ENCODE assay signal across 17 mouse cellular contexts in the genomic region with DNA sequence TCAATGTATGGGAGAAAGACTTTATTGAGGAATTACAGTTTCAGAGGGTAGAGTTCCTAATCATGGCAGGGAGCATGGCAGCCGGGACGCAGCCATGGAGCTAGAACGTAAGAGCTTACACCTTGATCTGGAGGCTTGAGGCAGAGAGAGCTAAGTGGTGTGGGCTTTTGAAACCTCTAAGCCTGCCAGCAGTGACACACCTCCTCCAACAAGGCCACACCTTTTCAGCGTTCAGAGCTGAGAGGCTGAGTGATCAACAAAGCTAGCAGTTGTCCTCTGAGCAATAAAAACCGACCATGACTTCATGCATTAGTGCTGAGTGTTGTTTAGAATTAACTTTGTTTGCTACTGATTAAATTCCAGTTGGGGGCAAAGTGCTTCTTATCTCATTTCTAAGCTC. TPM values are rescaled to one million over a fixed set of nuclear protein-coding genes. Genes with fewer than 3 reads are reported as not detected.
A peak's percentile ranks its signal among the peaks of the same experiment; 100 is the strongest.
DNase-seq lines count a peak whose midpoint lies in the region; ATAC-seq and TF ChIP-seq lines count a peak whose summit lies in the region.
"Had no signal": no experiment of that assay in that cellular context is flagged by ENCODE, and none has a peak within 500 bp of the region (broad histone marks: within the 10 kb centered on the region; RNA-seq: fewer than 3 reads in every experiment).

No protein-coding gene starts in this region.

- DNase-seq in ZHBTc4 (ENCODE audit: low read depth, low spot score) = peak; percentile 17
- peak; percentile 37 to 74 for DNase-seq in kidney, postnatal 25 days
- DNase-seq in layer of hippocampus, postnatal 10 days (ENCODE audit: low spot score in 2 of 2) = no peak
- DNase-seq: cerebellum, adult 2 months; forebrain, postnatal 0 days; gastrocnemius, postnatal 25 days; right cerebral cortex, postnatal 4 days had no signal

- H3K9me3 ChIP-seq in intestine, postnatal 0 days (ENCODE audit: control insufficient read depth) = no peaks in the 10 kb centered on the region
- H3K9me3 ChIP-seq in stomach, embryonic 14.5 days (ENCODE audit: control insufficient read depth, low read depth, low read length) = no peaks in the 10 kb centered on the region
- H3K9me3 ChIP-seq: limb, embryonic 12.5 days; lung, embryonic 15.5 days; midbrain, embryonic 12.5 days had no signal

- peak overlapping the region; percentile 57; the same call in 1 of the 2 replicates for H3K27ac ChIP-seq in intestine, postnatal 0 days (ENCODE audit: low read depth, low read length)
- no peak overlapping the region for H3K27ac ChIP-seq in stomach, embryonic 14.5 days (ENCODE audit: low read length)
- H3K27ac ChIP-seq: limb, embryonic 12.5 days; lung, embryonic 15.5 days; midbrain, embryonic 12.5 days had no signal

- peak; percentile 96 for ATAC-seq in intestine, postnatal 0 days
- ATAC-seq in stomach, embryonic 14.5 days (ENCODE audit: insufficient number of reproducible peaks, insufficient read depth, low FRiP score, low read depth) = 0 out of 2 replicates have a peak, but pooled peaks have one; percentile 53
- ATAC-seq in granulocyte monocyte progenitor cell, adult 5-6 weeks (replicated peaks; ENCODE audit: poor library complexity, severe bottlenecking) = no peak
- no peak for ATAC-seq in frontal cortex, adult (ENCODE audit: low TSS enrichment)
- ATAC-seq: forebrain, postnatal 0 days had no signal

- no peaks in the 10 kb centered on the region for H3K27me3 ChIP-seq in intestine, postnatal 0 days (replicated peaks; ENCODE audit: control insufficient read depth, insufficient read depth, low read length)
- no peaks in the 10 kb centered on the region for H3K27me3 ChIP-seq in stomach, embryonic 14.5 days (ENCODE audit: control insufficient read depth, insufficient read depth, low read length)
- H3K27me3 ChIP-seq: limb, embryonic 12.5 days; lung, embryonic 15.5 days; midbrain, embryonic 12.5 days had no signal

- H3K4me1 ChIP-seq in intestine, postnatal 0 days (replicated peaks; ENCODE audit: control insufficient read depth, insufficient read depth, low read length) = no peaks in the 10 kb centered on the region
- H3K4me1 ChIP-seq in stomach, embryonic 14.5 days (ENCODE audit: control insufficient read depth, insufficient read depth, low read length) = no peaks in the 10 kb centered on the region
- H3K4me1 ChIP-seq: lung, embryonic 15.5 days; midbrain, embryonic 12.5 days had no signal

- WGBS in intestine, postnatal 0 days = 30% methylated on average over 5 of the region's 5 CpGs
- WGBS in stomach, embryonic 14.5 days = 47% methylated on average over 5 of the region's 5 CpGs

- H3K4me3 ChIP-seq in intestine, postnatal 0 days (ENCODE audit: low read depth, low read length) = no peak overlapping the region
- no peak overlapping the region for H3K4me3 ChIP-seq in stomach, embryonic 14.5 days (ENCODE audit: low read depth, low read length)
- H3K4me3 ChIP-seq: erythroblast, embryonic 14.5 days; limb, embryonic 12.5 days; lung, embryonic 15.5 days; midbrain, embryonic 12.5 days; myocyte had no signal

- H3K9ac ChIP-seq in intestine, postnatal 0 days (ENCODE audit: low read depth, low read length) = no peak overlapping the region
- no peak overlapping the region for H3K9ac ChIP-seq in stomach, embryonic 14.5 days (replicated peaks; ENCODE audit: low read depth, low read length)
- H3K9ac ChIP-seq: forebrain, postnatal 0 days; limb, embryonic 12.5 days; lung, embryonic 15.5 days; midbrain, embryonic 12.5 days had no signal

- no peak overlapping the region; the same call in 1 of the 2 replicates for H3K4me2 ChIP-seq in intestine, postnatal 0 days (replicated peaks; ENCODE audit: low read depth)
- no peak overlapping the region for H3K4me2 ChIP-seq in stomach, embryonic 14.5 days (replicated peaks; ENCODE audit: low read depth, low read length)
- H3K4me2 ChIP-seq: heart, embryonic 11.5 days; limb, embryonic 12.5 days; lung, embryonic 15.5 days; midbrain, embryonic 12.5 days had no signal

- TF ChIP-seq CTCF in intestine, postnatal 0 days (IDR thresholded peaks at IDR 0.05; ENCODE audit: low read depth) = no peak

- H3K36me3 ChIP-seq in intestine, postnatal 0 days (ENCODE audit: control insufficient read depth, insufficient read depth) = peaks cover 3% of the 10 kb centered on the region
- H3K36me3 ChIP-seq in stomach, embryonic 14.5 days (ENCODE audit: control insufficient read depth, insufficient read depth, low read length) = no peaks in the 10 kb centered on the region
- H3K36me3 ChIP-seq: lung, embryonic 15.5 days; midbrain, embryonic 12.5 days had no signal

RNA-seq across cellular contexts. Expression of a gene that starts 14.4 kb away (rescaled TPM):
- polyA plus RNA-seq in intestine, postnatal 0 days (2015; fragmentation: Nextera tagmentation; extraction: Ambion mirVana) = 16.7 and 18.2 TPM in 2 replicates
- polyA plus RNA-seq in stomach, embryonic 14.5 days (2014; fragmentation: Nextera tagmentation; extraction: Ambion mirVana) = 24.3 and 26.5 TPM in 2 replicates
- 23.5 and 30.1 TPM in 2 replicates for total RNA-seq in granulocyte monocyte progenitor cell, adult 5-6 weeks (2014; fragmentation: Nextera tagmentation)
- 15.3 and 20.0 TPM in 2 replicates for total RNA-seq in granulocyte monocyte progenitor cell, adult 5-6 weeks (2017)
- 10 to 100 TPM; 23.7 to 26.7 TPM for total RNA-seq in layer of hippocampus, postnatal 10 days (2021)

Comparison
In these comparisons a context has a peak if more than half of its experiments do, and no peak if none do; other contexts are left out.
1. DNase-seq: peak in ZHBTc4 (single experiment) and kidney, postnatal 25 days (2 of 2); none in layer of hippocampus, postnatal 10 days (0 of 2).
2. ATAC-seq: peak in intestine, postnatal 0 days (single experiment) and stomach, embryonic 14.5 days (single experiment); none in granulocyte monocyte progenitor cell, adult 5-6 weeks (single experiment) and frontal cortex, adult (single experiment).